Mouse (Mus musculus) E14TG2a.4 (cell line): ENCODE data around the gene Adarb1.

Experiments
- CTCF ChIP-seq: conservative IDR thresholded peaks from 2 replicates; pipeline ENCODE4 v1.5.1; 2014; ENCODE audit warnings: low read length
- NANOG ChIP-seq: IDR thresholded peaks from 2 replicates; pipeline ENCODE4 v1.6.1; 2014; ENCODE audit warnings: borderline replicate concordance, low read length, mixed read lengths

DNA sequence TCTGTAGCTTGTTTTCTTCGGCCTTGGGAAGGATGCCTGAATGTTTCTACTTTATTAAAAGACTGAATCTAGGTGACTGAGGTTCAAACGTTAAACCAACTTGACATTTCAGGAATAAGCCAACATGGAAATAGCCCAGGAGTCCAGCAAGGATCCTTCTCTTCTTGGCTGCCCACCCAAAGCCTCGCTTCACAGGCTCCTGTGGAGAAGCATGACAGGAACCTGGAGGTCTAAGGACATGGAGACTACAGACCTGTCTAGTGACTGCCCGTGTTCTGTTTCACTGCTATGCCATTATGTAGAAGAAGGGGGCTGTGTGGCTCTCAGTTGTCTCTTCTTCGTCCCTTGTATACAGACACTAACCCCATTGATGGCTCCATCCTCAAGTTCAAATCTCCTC, 11.9 kb upstream of the Adarb1 start:
- TF ChIP-seq CTCF (no peak), NANOG (no peak)
